Mouse (Mus musculus): ENCODE results near the gene Cpne4. TPM values are rescaled to one million over a fixed set of nuclear protein-coding genes. Genes with fewer than 3 reads are reported as not detected.

Gene Cpne4
- total and polyA plus RNA-seq, 3 experiments: not detected

- Histone ChIP-seq H3K9ac (ENCODE audit: insufficient read depth, low read depth) (no peak overlapping the region), H3K4me2 (ENCODE audit: insufficient read depth, low read depth, poor library complexity, severe bottlenecking) (no peak overlapping the region), H3K4me3 (replicated peaks in 1 of 3; ENCODE audit: low read depth in 2 of 3, low read length in 2 of 3, poor library complexity in 1 of 3) (no peak overlapping the region), H3K9me3 (replicated peaks; ENCODE audit: low read length) (no peaks in the 10 kb centered on the region), H3K27ac (ENCODE audit: insufficient read depth, low read depth) (no peak overlapping the region), H3K27me3 (replicated peaks) (peaks cover 9% of the 10 kb centered on the region), H3K4me1 (ENCODE audit: control insufficient read depth in 1 of 2, insufficient read depth in 2 of 2) (no peaks in the 10 kb centered on the region), H3K36me3 (replicated peaks in 1 of 2; ENCODE audit: control insufficient read depth in 1 of 2, insufficient read depth in 1 of 2, low read length in 1 of 2) (no peaks in the 10 kb centered on the region), H3K79me2 (replicated peaks; ENCODE audit: control insufficient read depth, extremely low read depth, insufficient read depth, poor library complexity, severe bottlenecking) (no peaks in the 10 kb centered on the region)
- DNase-seq (ENCODE audit: extremely low read depth): no peak
- dilution Hi-C loops (cut with MboI; ENCODE audit: extremely low pct_ligation_motif_present, extremely low pct_unique_long_range_greater_than_20kb, low sequenced_read_pairs) (no loop called here), in situ Hi-C loops (cut with MboI; ENCODE audit: low pct_ligation_motif_present, low pct_unique_long_range_greater_than_20kb, low sequenced_read_pairs) (no loop called here)
- no peak for TF ChIP-seq ZNF384 (IDR thresholded peaks at IDR 0.05; ENCODE audit: low read depth, low read length)
- no peak for TF ChIP-seq POLR2AphosphoS2 (IDR thresholded peaks at IDR 0.05; ENCODE audit: low read depth, low read length)
- no peak for TF ChIP-seq GABPA (IDR thresholded peaks at IDR 0.05; ENCODE audit: insufficient replicate concordance, low read depth, low read length)
- TF ChIP-seq CHD1 (IDR thresholded peaks at IDR 0.05; ENCODE audit: low read depth, low read length): no peak
- no peak for TF ChIP-seq MXI1 (IDR thresholded peaks at IDR 0.05; ENCODE audit: low read depth, low read length)
- no peak for TF ChIP-seq RAD21 (IDR thresholded peaks at IDR 0.05; ENCODE audit: low read depth, low read length)
- TF ChIP-seq ZMIZ1 (IDR thresholded peaks at IDR 0.05; ENCODE audit: low read depth, low read length): no peak
- no peak for TF ChIP-seq PAX5 (IDR thresholded peaks at IDR 0.05; ENCODE audit: low read length)
- TF ChIP-seq MAZ (IDR thresholded peaks at IDR 0.05; ENCODE audit: low read depth, low read length): no peak
- TF ChIP-seq KAT2A (IDR thresholded peaks at IDR 0.05; ENCODE audit: insufficient replicate concordance, low read length): no peak
- TF ChIP-seq MAFK (IDR thresholded peaks at IDR 0.05; ENCODE audit: insufficient replicate concordance, low read length): no peak
- TF ChIP-seq CTCF (conservative IDR thresholded peaks at IDR 0.05 in 1 of 2, IDR thresholded peaks at IDR 0.05 in 1 of 2; ENCODE audit: low read depth in 2 of 2, low read length in 2 of 2): no peak
- no peak for TF ChIP-seq TCF12 (IDR thresholded peaks at IDR 0.05; ENCODE audit: low read depth, low read length)
- TF ChIP-seq NRF1 (IDR thresholded peaks at IDR 0.05; ENCODE audit: low read depth, low read length): no peak
- TF ChIP-seq CHD2 (IDR thresholded peaks at IDR 0.05; ENCODE audit: low read length): no peak
- TF ChIP-seq JUN (IDR thresholded peaks at IDR 0.05; ENCODE audit: insufficient read depth, low read depth, low read length): no peak
These were observed 146.1 kb downstream of the Cpne4 start for GRCm38 (mm10) chr9:104693145-104693544.

GRCm38 (mm10) chr9:104710831-104711230 is 163.7 kb downstream of the Cpne4 start:
- no peak overlapping the region for H3K4me2 ChIP-seq (ENCODE audit: insufficient read depth, low read depth, poor library complexity, severe bottlenecking)
- H3K79me2 ChIP-seq (replicated peaks; ENCODE audit: control insufficient read depth, extremely low read depth, insufficient read depth, poor library complexity, severe bottlenecking): no peaks in the 10 kb centered on the region; the same call in 1 of the 2 replicates
- no peak for DNase-seq (ENCODE audit: extremely low read depth)
- H3K9ac ChIP-seq (ENCODE audit: insufficient read depth, low read depth): no peak overlapping the region
- TF ChIP-seq EP300 (IDR thresholded peaks at IDR 0.05; ENCODE audit: low read length): no peak
- no peak for TF ChIP-seq ZNF384 (IDR thresholded peaks at IDR 0.05; ENCODE audit: low read depth, low read length)
- TF ChIP-seq USF1 (IDR thresholded peaks at IDR 0.05; ENCODE audit: low read depth, low read length): no peak
- TF ChIP-seq RCOR1 (conservative IDR thresholded peaks at IDR 0.05; ENCODE audit: low read depth, low read length): no peak
- no peak for TF ChIP-seq ETS1 (conservative IDR thresholded peaks at IDR 0.05; ENCODE audit: low read depth, low read length)
- no peak for TF ChIP-seq ZKSCAN1 (IDR thresholded peaks at IDR 0.05; ENCODE audit: borderline replicate concordance, low read depth, low read length)
- TF ChIP-seq CHD2 (IDR thresholded peaks at IDR 0.05; ENCODE audit: low read length): no peak
- TF ChIP-seq MYC (IDR thresholded peaks at IDR 0.05; ENCODE audit: low read depth, low read length): no peak
- no peak for TF ChIP-seq PAX5 (IDR thresholded peaks at IDR 0.05; ENCODE audit: low read length)
- TF ChIP-seq IRF4 (IDR thresholded peaks at IDR 0.05; ENCODE audit: low read depth, low read length): no peak
- no peak for TF ChIP-seq ELF1 (IDR thresholded peaks at IDR 0.05; ENCODE audit: low read depth, low read length)
- TF ChIP-seq JUN (IDR thresholded peaks at IDR 0.05; ENCODE audit: insufficient read depth, low read depth, low read length): no peak
- no peak overlapping the region for H3K4me3 ChIP-seq (replicated peaks in 1 of 3; ENCODE audit: low read depth in 2 of 3, low read length in 2 of 3, poor library complexity in 1 of 3)
- in situ Hi-C loops (cut with MboI; ENCODE audit: low pct_ligation_motif_present, low pct_unique_long_range_greater_than_20kb, low sequenced_read_pairs) (no loop called here), dilution Hi-C loops (cut with MboI; ENCODE audit: extremely low pct_ligation_motif_present, extremely low pct_unique_long_range_greater_than_20kb, low sequenced_read_pairs) (no loop called here)
- H3K9me3 ChIP-seq (replicated peaks; ENCODE audit: low read length): no peaks in the 10 kb centered on the region
- no peaks in the 10 kb centered on the region for H3K4me1 ChIP-seq (ENCODE audit: control insufficient read depth in 1 of 2, insufficient read depth in 2 of 2)
- no peaks in the 10 kb centered on the region for H3K36me3 ChIP-seq (replicated peaks in 1 of 2; ENCODE audit: control insufficient read depth in 1 of 2, insufficient read depth in 1 of 2, low read length in 1 of 2)
- H3K27ac ChIP-seq (ENCODE audit: insufficient read depth, low read depth): no peak overlapping the region
- no peaks in the 10 kb centered on the region for H3K27me3 ChIP-seq (replicated peaks)
